Mouse (Mus musculus) embryonic facial prominence, embryonic 15.5 days (tissue): ENCODE results near the gene Clps. TPM values are rescaled to one million over a fixed set of nuclear protein-coding genes. Genes with fewer than 3 reads are reported as not detected.
A peak's percentile ranks its signal among the peaks of the same experiment; 100 is the strongest.

ENCODE experiments used
- ATAC-seq: fragments of 200-750 bp; cut with Nextera tagmentation; 2 replicates; pipeline ENCODE4 v1.8.0; 2017; ENCODE audit warnings: low read depth, moderate TSS enrichment; ENCODE audit not compliant: insufficient number of reproducible peaks, low FRiP score, low TSS enrichment
- H3K27ac ChIP-seq: fragments of 300-500 bp; sonication (generic); replicated peaks from 2 replicates; pipeline ENCODE4 v1.5.1; 2015; ENCODE audit warnings: mild to moderate bottlenecking, inconsistent platforms
- H3K27me3 ChIP-seq: fragments of 300-500 bp; sonication (generic); 2 replicates; pipeline ENCODE4 v1.6.1; 2015; ENCODE audit warnings: inconsistent platforms
- H3K36me3 ChIP-seq: fragments of 300-500 bp; sonication (generic); 2 replicates; pipeline ENCODE4 v1.6.1; 2015; ENCODE audit warnings: mild to moderate bottlenecking, inconsistent platforms
- H3K4me1 ChIP-seq: fragments of 300-500 bp; sonication (generic); 2 replicates; pipeline ENCODE4 v1.6.1; 2015; ENCODE audit warnings: inconsistent platforms
- H3K4me2 ChIP-seq: fragments of 300-500 bp; sonication (generic); replicated peaks from 2 replicates; pipeline ENCODE4 v1.6.1; 2015; ENCODE audit warnings: mild to moderate bottlenecking, inconsistent platforms
- H3K4me3 ChIP-seq: fragments of 300-500 bp; sonication (generic); replicated peaks from 2 replicates; pipeline ENCODE4 v1.5.1; 2015; ENCODE audit warnings: mild to moderate bottlenecking, inconsistent platforms
- H3K9ac ChIP-seq: fragments of 300-500 bp; sonication (generic); 2 replicates; pipeline ENCODE4 v1.6.1; 2015; ENCODE audit warnings: inconsistent platforms
- H3K9me3 ChIP-seq: fragments of 300-500 bp; sonication (generic); replicated peaks from 2 replicates; pipeline ENCODE4 v1.6.1; 2016; ENCODE audit warnings: inconsistent platforms
- WGBS: fragments of 180-500 bp; shearing (Covaris S2); methylation state at CpG from one replicate; pipeline ENCODE4 v1.1.7; 2015; 5-methylcytosine and 5-hydroxymethylcytosine counted together
- polyA plus RNA-seq: library from polyadenylated mRNA; unstranded; fragments of >200 nt; fragmentation: Nextera tagmentation; extraction: Ambion mirVana; gene quantifications from 2 replicates; pipeline ENCODE4 v1.2.1, GENCODE M21; 2015

The Clps gene
- polyA plus RNA-seq, 1 experiment from 2014 or later: not detected

- H3K27ac ChIP-seq: peak overlapping the region; percentile 92
- peaks cover 48% of the 10 kb centered on the region for H3K4me1 ChIP-seq
- H3K4me3 ChIP-seq: peak overlapping the region; percentile 48
- no peaks in the 10 kb centered on the region for H3K36me3 ChIP-seq
- peak; percentile 74 for ATAC-seq
- peak overlapping the region; percentile 26 for H3K9ac ChIP-seq
- peak overlapping the region; percentile 91 for H3K4me2 ChIP-seq
- 2% methylated on average over 45 of the region's 46 CpGs for WGBS
- H3K9me3 ChIP-seq: no peaks in the 10 kb centered on the region
- H3K27me3 ChIP-seq: no peaks in the 10 kb centered on the region
Observed at GRCm38 (mm10) chr17:28517956-28518614, 42.5 kb downstream of the Clps start.

- Histone ChIP-seq H3K36me3 (no peaks in the 10 kb centered on the region), H3K27me3 (no peaks in the 10 kb centered on the region), H3K27ac (peak within 1 kb of the TSS; percentile 92), H3K4me1 (peaks cover 46% of the 10 kb centered on the region), H3K4me2 (peak within 1 kb of the TSS; percentile 91), H3K4me3 (peak within 1 kb of the TSS; percentile 48), H3K9ac (peak within 1 kb of the TSS; percentile 26), H3K9me3 (no peaks in the 10 kb centered on the region)
- WGBS: 2% methylated on average over 16 of the region's 16 CpGs
- peak; percentile 61 for ATAC-seq
Observed at GRCm38 (mm10) chr17:28517441-28517955, 43.1 kb downstream of the Clps start, which contains the start of gene Fkbp5. TSS of gene Fkbp5 (minus strand) at chr17:28517527.

- Histone ChIP-seq H3K9ac (no peak overlapping the region), H3K4me1 (peaks cover 45% of the 10 kb centered on the region), H3K27me3 (no peaks in the 10 kb centered on the region), H3K27ac (peak overlapping the region; percentile 92), H3K9me3 (no peaks in the 10 kb centered on the region), H3K36me3 (no peaks in the 10 kb centered on the region), H3K4me2 (peak overlapping the region; percentile 91), H3K4me3 (peak overlapping the region; percentile 48)
- 56% methylated on average over 4 of the region's 4 CpGs for WGBS
- no peak for ATAC-seq
Observed at GRCm38 (mm10) chr17:28516881-28517280, 43.7 kb downstream of the Clps start.

- Histone ChIP-seq H3K9ac (no peak overlapping the region), H3K27me3 (no peaks in the 10 kb centered on the region), H3K4me1 (peaks cover 47% of the 10 kb centered on the region), H3K36me3 (no peaks in the 10 kb centered on the region), H3K9me3 (no peaks in the 10 kb centered on the region), H3K4me3 (no peak overlapping the region), H3K27ac (no peak overlapping the region), H3K4me2 (no peak overlapping the region)
- ATAC-seq: no peak
- WGBS: 53% methylated on average over 10 of the region's 10 CpGs
Observed at GRCm38 (mm10) chr17:28515431-28516341, 44.9 kb downstream of the Clps start.

GRCm38 (mm10) chr17:28514555-28514954 lies 46.0 kb downstream of the Clps start:
- Histone ChIP-seq H3K27ac (no peak overlapping the region), H3K9me3 (no peaks in the 10 kb centered on the region), H3K36me3 (no peaks in the 10 kb centered on the region), H3K27me3 (no peaks in the 10 kb centered on the region), H3K4me3 (no peak overlapping the region), H3K9ac (no peak overlapping the region), H3K4me2 (no peak overlapping the region), H3K4me1 (peaks cover 53% of the 10 kb centered on the region)
- 73% methylated on average over 5 of the region's 5 CpGs for WGBS
- no peak for ATAC-seq

DNA sequence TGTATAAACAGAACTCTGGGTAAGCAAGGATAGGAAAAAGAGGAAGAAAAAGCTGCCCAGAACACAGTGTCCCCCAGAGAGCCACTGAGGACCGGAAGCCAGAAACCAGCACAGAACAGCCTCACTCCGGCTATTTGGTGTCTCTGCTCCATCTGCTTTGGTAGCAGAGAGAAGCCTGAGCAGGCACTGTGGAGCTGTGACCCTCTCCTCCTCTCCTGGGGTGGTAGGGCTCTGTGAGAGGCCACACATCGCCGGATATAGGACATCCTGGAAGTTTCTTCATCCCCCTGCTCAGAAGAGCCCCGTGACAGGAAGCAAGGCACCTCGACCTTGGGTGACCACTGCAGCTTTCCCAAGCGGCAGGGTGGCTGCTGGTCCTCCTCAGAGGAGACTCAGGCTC lies 46.7 kb downstream of the Clps start:
- no peak overlapping the region for H3K9ac ChIP-seq
- peaks cover 50% of the 10 kb centered on the region for H3K4me1 ChIP-seq
- H3K4me2 ChIP-seq: no peak overlapping the region
- H3K27me3 ChIP-seq: no peaks in the 10 kb centered on the region
- no peaks in the 10 kb centered on the region for H3K9me3 ChIP-seq
- no peak for ATAC-seq
- H3K36me3 ChIP-seq: no peaks in the 10 kb centered on the region
- 61% methylated on average over 7 of the region's 7 CpGs for WGBS
- H3K27ac ChIP-seq: 0 out of 2 replicates have a peak overlapping the region, but pooled peaks have one; percentile 22
- no peak overlapping the region for H3K4me3 ChIP-seq

DNA sequence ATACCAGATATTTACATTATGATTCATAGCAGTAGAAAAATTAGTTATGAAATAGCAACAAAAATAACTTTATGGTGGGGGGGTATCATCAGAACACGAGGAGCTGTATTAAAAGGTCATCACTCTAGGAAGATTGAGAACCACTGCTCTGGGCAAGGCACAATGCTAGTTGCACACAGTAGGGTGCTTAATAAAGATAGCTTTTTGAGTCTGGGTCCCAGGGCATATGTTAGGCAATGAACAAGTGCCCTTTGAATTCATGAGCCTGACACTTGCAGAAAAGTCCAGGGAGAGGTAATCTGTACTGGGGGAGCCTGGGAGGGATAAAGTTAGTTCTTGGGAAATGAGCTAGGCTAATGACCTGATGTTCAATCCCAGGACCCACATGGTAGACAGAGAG lies 47.2 kb downstream of the Clps start:
- Histone ChIP-seq H3K27ac (no peak overlapping the region), H3K4me2 (no peak overlapping the region), H3K9me3 (no peaks in the 10 kb centered on the region), H3K4me1 (peaks cover 45% of the 10 kb centered on the region), H3K36me3 (no peaks in the 10 kb centered on the region), H3K9ac (no peak overlapping the region), H3K4me3 (no peak overlapping the region), H3K27me3 (no peaks in the 10 kb centered on the region)
- no peak for ATAC-seq
- 72% methylated on average over 1 of the region's 1 CpGs for WGBS

- peaks cover 39% of the 10 kb centered on the region for H3K4me1 ChIP-seq
- WGBS: 38% methylated on average over 6 of the region's 6 CpGs
- H3K4me3 ChIP-seq: no peak overlapping the region
- H3K36me3 ChIP-seq: no peaks in the 10 kb centered on the region
- no peak overlapping the region for H3K9ac ChIP-seq
- no peaks in the 10 kb centered on the region for H3K9me3 ChIP-seq
- ATAC-seq: no peak
- H3K27me3 ChIP-seq: no peaks in the 10 kb centered on the region
- H3K4me2 ChIP-seq: no peak overlapping the region
- peak overlapping the region; percentile 1; the same call in 1 of the 2 replicates for H3K27ac ChIP-seq
Observed at GRCm38 (mm10) chr17:28512696-28513095, 47.9 kb downstream of the Clps start.

GRCm38 (mm10) chr17:28511616-28512541 lies 48.7 kb downstream of the Clps start:
- peaks cover 39% of the 10 kb centered on the region for H3K4me1 ChIP-seq
- H3K36me3 ChIP-seq: no peaks in the 10 kb centered on the region
- no peak for ATAC-seq
- no peak overlapping the region for H3K4me3 ChIP-seq
- no peaks in the 10 kb centered on the region for H3K27me3 ChIP-seq
- H3K27ac ChIP-seq: 0 out of 2 replicates have a peak overlapping the region, but pooled peaks have one; percentile 1
- no peaks in the 10 kb centered on the region for H3K9me3 ChIP-seq
- no peak overlapping the region for H3K4me2 ChIP-seq
- no peak overlapping the region for H3K9ac ChIP-seq
- WGBS: 26% methylated on average over 9 of the region's 9 CpGs

DNA sequence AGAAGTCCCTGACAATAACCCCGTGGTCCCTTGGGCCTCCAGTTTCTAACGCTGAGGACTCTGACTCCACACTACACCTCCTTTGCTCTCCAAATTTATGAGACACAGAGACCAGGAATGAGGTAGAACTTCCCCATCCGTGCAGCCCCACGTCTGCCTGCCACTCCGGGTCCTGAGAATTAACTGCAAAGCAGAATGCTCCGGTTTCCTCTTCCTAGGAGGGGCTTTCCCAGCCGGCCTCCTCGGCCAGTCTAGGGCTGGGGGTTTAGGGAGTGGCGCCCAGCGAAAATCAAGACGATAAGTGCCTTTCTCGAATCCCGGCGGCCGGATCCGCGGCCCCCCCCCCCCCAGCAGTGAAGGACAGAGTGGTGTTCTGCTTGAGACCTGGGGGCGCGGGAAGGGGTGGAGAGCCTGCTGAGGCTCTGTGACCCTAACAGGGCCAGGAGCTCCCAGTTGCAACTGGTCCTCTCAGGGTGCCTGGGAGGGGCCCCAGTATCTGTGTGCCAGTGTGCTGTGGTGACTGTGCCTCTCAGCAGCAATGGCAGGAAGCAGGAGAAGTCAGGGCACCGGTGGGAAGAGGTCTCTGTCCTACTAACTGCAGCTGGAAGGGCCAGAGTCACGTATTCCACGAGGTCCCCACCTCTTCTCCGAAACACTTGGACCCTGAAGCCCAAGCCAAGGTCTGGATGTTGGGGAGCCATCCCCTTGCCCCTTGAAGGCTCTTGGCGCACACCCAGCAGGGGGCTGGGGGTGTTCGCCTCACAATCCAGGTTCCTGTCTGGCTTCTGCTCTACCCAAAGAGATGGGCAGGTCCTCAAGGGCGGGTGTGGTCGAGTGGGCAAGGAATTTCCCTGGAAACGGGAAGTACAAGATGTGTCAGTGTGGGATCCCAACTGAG lies 49.9 kb downstream of the Clps start:
- Histone ChIP-seq H3K27me3 (no peaks in the 10 kb centered on the region), H3K4me2 (peak overlapping the region; percentile 50), H3K36me3 (no peaks in the 10 kb centered on the region), H3K4me3 (peak overlapping the region; percentile 22), H3K4me1 (peaks cover 31% of the 10 kb centered on the region), H3K9ac (no peak overlapping the region), H3K9me3 (no peaks in the 10 kb centered on the region), H3K27ac (no peak overlapping the region)
- peak; percentile 32 for ATAC-seq
- 4% methylated on average over 28 of the region's 28 CpGs for WGBS
